Mouse (Mus musculus): ENCODE measurements around the gene Haghl. TPM values are rescaled to one million over a fixed set of nuclear protein-coding genes. Genes with fewer than 3 reads are reported as not detected.
A peak's percentile ranks its signal among the peaks of the same experiment; 100 is the strongest.

Haghl gene
- polyA plus RNA-seq, 1 experiment, result 56.2 TPM

GRCm38 (mm10) chr17:25829558-25830017 is 44.1 kb upstream of the Haghl start:
- peaks cover 22% of the 10 kb centered on the region for H3K4me1 ChIP-seq (ENCODE audit: control insufficient read depth, insufficient read depth, low read length)
- peak overlapping the region; percentile 95 for H3K4me3 ChIP-seq (replicated peaks; ENCODE audit: extremely low read depth, low read depth, low read length)
- DNase-seq, result no peak
- no peak for TF ChIP-seq CTCF (IDR thresholded peaks at IDR 0.05; ENCODE audit: insufficient read depth, low read length)
- no peak for TF ChIP-seq POLR2A (IDR thresholded peaks at IDR 0.05; ENCODE audit: borderline replicate concordance, extremely low read depth, low read depth, low read length)
- 33% methylated on average over 8 of the region's 8 CpGs for WGBS

- TF ChIP-seq CTCF (IDR thresholded peaks at IDR 0.05; ENCODE audit: insufficient read depth, low read length), result 0 out of 2 replicates have a peak, but pooled peaks have one; percentile 14
- peak; percentile 56; the same call in 1 of the 2 replicates for TF ChIP-seq POLR2A (IDR thresholded peaks at IDR 0.05; ENCODE audit: borderline replicate concordance, extremely low read depth, low read depth, low read length)
- Histone ChIP-seq H3K4me3 (replicated peaks; ENCODE audit: extremely low read depth, low read depth, low read length) (peak within 1 kb of the TSS; percentile 95), H3K4me1 (ENCODE audit: control insufficient read depth, insufficient read depth, low read length) (peaks cover 23% of the 10 kb centered on the region)
- WGBS, result 2% methylated on average over 32 of the region's 32 CpGs
- peak; percentile 73 for DNase-seq
Observed at GRCm38 (mm10) chr17:25828712-25829557, 43.5 kb upstream of the Haghl start, which contains the start of gene Jmjd8. Gene Jmjd8, plus strand, starts transcription at chr17:25828867.

- WGBS, result 76% methylated on average over 8 of the region's 8 CpGs
- no peak for TF ChIP-seq POLR2A (IDR thresholded peaks at IDR 0.05; ENCODE audit: borderline replicate concordance, extremely low read depth, low read depth, low read length)
- no peak for DNase-seq
- H3K4me1 ChIP-seq (ENCODE audit: control insufficient read depth, insufficient read depth, low read length), result peaks cover 23% of the 10 kb centered on the region
- peak overlapping the region; percentile 95 for H3K4me3 ChIP-seq (replicated peaks; ENCODE audit: extremely low read depth, low read depth, low read length)
Observed at GRCm38 (mm10) chr17:25828223-25828594, 42.7 kb upstream of the Haghl start.

- no peak for DNase-seq
- no peak overlapping the region for H3K4me3 ChIP-seq (replicated peaks; ENCODE audit: extremely low read depth, low read depth, low read length)
- 94% methylated on average over 22 of the region's 22 CpGs for WGBS
- TF ChIP-seq POLR2A (IDR thresholded peaks at IDR 0.05; ENCODE audit: borderline replicate concordance, extremely low read depth, low read depth, low read length) (no peak), CTCF (IDR thresholded peaks at IDR 0.05; ENCODE audit: insufficient read depth, low read length) (no peak)
- H3K4me1 ChIP-seq (ENCODE audit: control insufficient read depth, insufficient read depth, low read length), result peaks cover 23% of the 10 kb centered on the region
Observed at GRCm38 (mm10) chr17:25827546-25828222, 42.2 kb upstream of the Haghl start.

GRCm38 (mm10) chr17:25827011-25827410 is 41.5 kb upstream of the Haghl start:
- H3K4me1 ChIP-seq (ENCODE audit: control insufficient read depth, insufficient read depth, low read length), result peaks cover 22% of the 10 kb centered on the region
- TF ChIP-seq POLR2A (IDR thresholded peaks at IDR 0.05; ENCODE audit: borderline replicate concordance, extremely low read depth, low read depth, low read length) (no peak), CTCF (IDR thresholded peaks at IDR 0.05; ENCODE audit: insufficient read depth, low read length) (no peak)
- no peak for DNase-seq
- H3K4me3 ChIP-seq (replicated peaks; ENCODE audit: extremely low read depth, low read depth, low read length), result no peak overlapping the region
- WGBS, result 95% methylated on average over 13 of the region's 13 CpGs

GRCm38 (mm10) chr17:25825984-25826570 is 40.6 kb upstream of the Haghl start:
- TF ChIP-seq POLR2A (IDR thresholded peaks at IDR 0.05; ENCODE audit: borderline replicate concordance, extremely low read depth, low read depth, low read length) (no peak), CTCF (IDR thresholded peaks at IDR 0.05; ENCODE audit: insufficient read depth, low read length) (no peak)
- WGBS, result 93% methylated on average over 27 of the region's 27 CpGs
- no peak for DNase-seq
- H3K4me1 ChIP-seq (ENCODE audit: control insufficient read depth, insufficient read depth, low read length), result peaks cover 13% of the 10 kb centered on the region
- H3K4me3 ChIP-seq (replicated peaks; ENCODE audit: extremely low read depth, low read depth, low read length), result no peak overlapping the region

GRCm38 (mm10) chr17:25825311-25825710 is 39.8 kb upstream of the Haghl start:
- WGBS, result 86% methylated on average over 6 of the region's 6 CpGs
- peaks cover 13% of the 10 kb centered on the region for H3K4me1 ChIP-seq (ENCODE audit: control insufficient read depth, insufficient read depth, low read length)
- TF ChIP-seq POLR2A (IDR thresholded peaks at IDR 0.05; ENCODE audit: borderline replicate concordance, extremely low read depth, low read depth, low read length), result no peak
- TF ChIP-seq CTCF (IDR thresholded peaks at IDR 0.05; ENCODE audit: insufficient read depth, low read length), result no peak

GRCm38 (mm10) chr17:25824362-25825142 is 39.1 kb upstream of the Haghl start:
- Histone ChIP-seq H3K4me1 (ENCODE audit: control insufficient read depth, insufficient read depth, low read length) (peaks cover 12% of the 10 kb centered on the region), H3K4me3 (replicated peaks; ENCODE audit: extremely low read depth, low read depth, low read length) (no peak overlapping the region)
- no peak for DNase-seq
- TF ChIP-seq CTCF (IDR thresholded peaks at IDR 0.05; ENCODE audit: insufficient read depth, low read length) (no peak), POLR2A (IDR thresholded peaks at IDR 0.05; ENCODE audit: borderline replicate concordance, extremely low read depth, low read depth, low read length) (no peak)
- 70% methylated on average over 16 of the region's 17 CpGs for WGBS

More at GRCm38 (mm10) chr17:25825311-25825710, 39.8 kb upstream of the Haghl start:
- no peak overlapping the region for H3K4me3 ChIP-seq (replicated peaks; ENCODE audit: extremely low read depth, low read depth, low read length)
- DNase-seq, result no peak

- H3K4me1 ChIP-seq (ENCODE audit: control insufficient read depth, insufficient read depth, low read length), result peaks cover 9% of the 10 kb centered on the region
- DNase-seq, result peak; percentile 77
- peak within 1 kb of the TSS; percentile 76 for H3K4me3 ChIP-seq (replicated peaks; ENCODE audit: extremely low read depth, low read depth, low read length)
- TF ChIP-seq POLR2A (IDR thresholded peaks at IDR 0.05; ENCODE audit: borderline replicate concordance, extremely low read depth, low read depth, low read length), result peak; percentile 74; the same call in 1 of the 2 replicates
- no peak for TF ChIP-seq CTCF (IDR thresholded peaks at IDR 0.05; ENCODE audit: insufficient read depth, low read length)
- 0% methylated on average over 18 of the region's 18 CpGs for WGBS
Observed at GRCm38 (mm10) chr17:25823452-25823851, 38.0 kb upstream of the Haghl start, which contains the start of gene Wdr24. Gene Wdr24, plus strand, starts transcription at chr17:25823627.

All from lung, adult 2 months (tissue).